Mouse (Mus musculus): ENCODE data around the gene Krt13. TPM values are rescaled to one million over a fixed set of nuclear protein-coding genes. Genes with fewer than 3 reads are reported as not detected.

The Krt13 gene
- total RNA-seq (2014; rRNA removed; ENCODE audit: low replicate concordance) (not detected in 2 replicates), polyA plus RNA-seq (2015; fragmentation: Nextera tagmentation; extraction: Ambion mirVana) (0.30 TPM in 1 of 2 replicates, not detected in the other)

GRCm38 (mm10) chr11:100121466-100121865 lies at the start of gene Krt13:
Gene Krt13 (minus strand): TSS chr11:100121566.
- DNase-seq (ENCODE audit: low spot score) (no peak), ATAC-seq (ENCODE audit: insufficient read depth, low read depth) (no peak)
- H3K9ac ChIP-seq (replicated peaks; ENCODE audit: low read depth, low read length), result no peak within 1 kb of the TSS
- WGBS, result 67% methylated on average over 3 of the region's 3 CpGs
- no peak within 1 kb of the TSS for H3K27ac ChIP-seq (ENCODE audit: low read depth)
- no peaks in the 10 kb centered on the region for H3K9me3 ChIP-seq (replicated peaks; ENCODE audit: control insufficient read depth, low read length)
- H3K27me3 ChIP-seq (ENCODE audit: control insufficient read depth, insufficient read depth, low read length), result no peaks in the 10 kb centered on the region
- no peaks in the 10 kb centered on the region for H3K36me3 ChIP-seq (replicated peaks; ENCODE audit: control insufficient read depth, insufficient read depth, low read length)
- H3K4me3 ChIP-seq (ENCODE audit: low read depth, low read length), result no peak within 1 kb of the TSS
- TF ChIP-seq CTCF (IDR thresholded peaks at IDR 0.05; ENCODE audit: low read depth) (no peak), EP300 (IDR thresholded peaks at IDR 0.05; ENCODE audit: low read depth) (no peak)
- no peaks in the 10 kb centered on the region for H3K4me1 ChIP-seq (ENCODE audit: control insufficient read depth, insufficient read depth)
- H3K4me2 ChIP-seq (ENCODE audit: low read depth, low read length), result no peak within 1 kb of the TSS

GRCm38 (mm10) chr11:100168765-100169762 lies 47.7 kb upstream of the Krt13 start:
- no peak for TF ChIP-seq EP300 (IDR thresholded peaks at IDR 0.05; ENCODE audit: low read depth)
- peak; percentile 91 for TF ChIP-seq CTCF (IDR thresholded peaks at IDR 0.05; ENCODE audit: low read depth)
- Histone ChIP-seq H3K27me3 (ENCODE audit: control insufficient read depth, insufficient read depth, low read length) (no peaks in the 10 kb centered on the region), H3K9ac (replicated peaks; ENCODE audit: low read depth, low read length) (no peak overlapping the region), H3K27ac (ENCODE audit: low read depth) (peak overlapping the region; percentile 57; the same call in 1 of the 2 replicates), H3K9me3 (replicated peaks; ENCODE audit: control insufficient read depth, low read length) (no peaks in the 10 kb centered on the region), H3K36me3 (replicated peaks; ENCODE audit: control insufficient read depth, insufficient read depth, low read length) (no peaks in the 10 kb centered on the region), H3K4me3 (ENCODE audit: low read depth, low read length) (no peak overlapping the region), H3K4me2 (ENCODE audit: low read depth, low read length) (peak overlapping the region; percentile 27; the same call in 1 of the 2 replicates), H3K4me1 (ENCODE audit: control insufficient read depth, insufficient read depth) (no peaks in the 10 kb centered on the region)
- peak; percentile 30 for DNase-seq (ENCODE audit: low spot score)
- 27% methylated on average over 14 of the region's 14 CpGs for WGBS
- ATAC-seq (ENCODE audit: insufficient read depth, low read depth), result peak; percentile 71

GRCm38 (mm10) chr11:100168071-100168470 lies 46.7 kb upstream of the Krt13 start:
- Histone ChIP-seq H3K9me3 (replicated peaks; ENCODE audit: control insufficient read depth, low read length) (no peaks in the 10 kb centered on the region), H3K4me3 (ENCODE audit: low read depth, low read length) (no peak overlapping the region), H3K4me1 (ENCODE audit: control insufficient read depth, insufficient read depth) (no peaks in the 10 kb centered on the region), H3K27ac (ENCODE audit: low read depth) (peak overlapping the region; percentile 57; the same call in 1 of the 2 replicates), H3K9ac (replicated peaks; ENCODE audit: low read depth, low read length) (no peak overlapping the region), H3K27me3 (ENCODE audit: control insufficient read depth, insufficient read depth, low read length) (no peaks in the 10 kb centered on the region), H3K36me3 (replicated peaks; ENCODE audit: control insufficient read depth, insufficient read depth, low read length) (no peaks in the 10 kb centered on the region), H3K4me2 (ENCODE audit: low read depth, low read length) (no peak overlapping the region)
- WGBS, result 59% methylated on average over 8 of the region's 8 CpGs
- peak; percentile 13 for DNase-seq (ENCODE audit: low spot score)
- peak; percentile 53; the same call in 1 of the 2 replicates for TF ChIP-seq EP300 (IDR thresholded peaks at IDR 0.05; ENCODE audit: low read depth)
- no peak for TF ChIP-seq CTCF (IDR thresholded peaks at IDR 0.05; ENCODE audit: low read depth)
- ATAC-seq (ENCODE audit: insufficient read depth, low read depth), result peak; percentile 63

GRCm38 (mm10) chr11:100164392-100164791 lies 43.0 kb upstream of the Krt13 start:
- ATAC-seq (ENCODE audit: insufficient read depth, low read depth), result no peak
- H3K36me3 ChIP-seq (replicated peaks; ENCODE audit: control insufficient read depth, insufficient read depth, low read length), result no peaks in the 10 kb centered on the region

GRCm38 (mm10) chr11:100157908-100158477 lies 36.6 kb upstream of the Krt13 start:
- Histone ChIP-seq H3K27ac (ENCODE audit: low read depth) (no peak overlapping the region), H3K4me2 (ENCODE audit: low read depth, low read length) (no peak overlapping the region), H3K4me1 (ENCODE audit: control insufficient read depth, insufficient read depth) (peaks cover 6% of the 10 kb centered on the region; the same call in 1 of the 2 replicates), H3K9me3 (replicated peaks; ENCODE audit: control insufficient read depth, low read length) (no peaks in the 10 kb centered on the region), H3K27me3 (ENCODE audit: control insufficient read depth, insufficient read depth, low read length) (no peaks in the 10 kb centered on the region), H3K36me3 (replicated peaks; ENCODE audit: control insufficient read depth, insufficient read depth, low read length) (no peaks in the 10 kb centered on the region), H3K9ac (replicated peaks; ENCODE audit: low read depth, low read length) (no peak overlapping the region), H3K4me3 (ENCODE audit: low read depth, low read length) (no peak overlapping the region)
- 76% methylated on average over 6 of the region's 6 CpGs for WGBS
- DNase-seq (ENCODE audit: low spot score) (no peak), ATAC-seq (ENCODE audit: insufficient read depth, low read depth) (no peak)
- no peak for TF ChIP-seq CTCF (IDR thresholded peaks at IDR 0.05; ENCODE audit: low read depth)

More at GRCm38 (mm10) chr11:100164392-100164791, 43.0 kb upstream of the Krt13 start:
- Histone ChIP-seq H3K9ac (replicated peaks; ENCODE audit: low read depth, low read length) (no peak overlapping the region), H3K4me2 (ENCODE audit: low read depth, low read length) (no peak overlapping the region), H3K9me3 (replicated peaks; ENCODE audit: control insufficient read depth, low read length) (no peaks in the 10 kb centered on the region), H3K27me3 (ENCODE audit: control insufficient read depth, insufficient read depth, low read length) (no peaks in the 10 kb centered on the region), H3K4me1 (ENCODE audit: control insufficient read depth, insufficient read depth) (no peaks in the 10 kb centered on the region), H3K27ac (ENCODE audit: low read depth) (no peak overlapping the region), H3K4me3 (ENCODE audit: low read depth, low read length) (no peak overlapping the region)
- DNase-seq (ENCODE audit: low spot score), result no peak
- TF ChIP-seq EP300 (IDR thresholded peaks at IDR 0.05; ENCODE audit: low read depth), result no peak
- TF ChIP-seq CTCF (IDR thresholded peaks at IDR 0.05; ENCODE audit: low read depth), result no peak
- 53% methylated on average over 7 of the region's 7 CpGs for WGBS
